Comparison of ENCODE assay signal across 34 mouse cellular contexts in genomic region chr17:13937787-13938186, GRCm38 (mm10). TPM values are rescaled to one million over a fixed set of nuclear protein-coding genes. Genes with fewer than 3 reads are reported as not detected.
DNase-seq lines count a peak whose midpoint lies in the region; ATAC-seq and TF ChIP-seq lines count a peak whose summit lies in the region.
"Had no signal": no experiment of that assay in that cellular context is flagged by ENCODE, and none has a peak within 500 bp of the region (broad histone marks: within the 10 kb centered on the region; RNA-seq: fewer than 3 reads in every experiment).

No protein-coding gene starts in this region.

- no peak for DNase-seq in heart, adult 2 months
- no peak for DNase-seq in heart, postnatal 14 days
- no peak for DNase-seq in lung, adult 18-20 months
- DNase-seq: adrenal gland, adult 2 months; adrenal gland, postnatal 14 days; cerebellum, adult 11-12 months; cerebellum, adult 8-10 months; cerebellum, postnatal 10 days; cerebellum, postnatal 36 days; embryo, embryonic 11 days; gastrocnemius, postnatal 10 days; heart, adult 18-20 months had no signal

- peaks cover 20% of the 10 kb centered on the region for H3K4me1 ChIP-seq in heart, adult 2 months (ENCODE audit: control insufficient read depth, insufficient read depth, low read length)
- no peaks in the 10 kb centered on the region; the same call in 1 of the 2 replicates for H3K4me1 ChIP-seq in lung, embryonic 15.5 days
- peaks cover 24% of the 10 kb centered on the region for H3K4me1 ChIP-seq in brown adipose tissue, adult 24 weeks (ENCODE audit: control insufficient read depth, insufficient read depth, insufficient read length, low read length)
- H3K4me1 ChIP-seq in midbrain, embryonic 15.5 days = no peaks in the 10 kb centered on the region
- H3K4me1 ChIP-seq: embryonic facial prominence, embryonic 10.5 days; embryonic facial prominence, embryonic 13.5 days; forebrain, embryonic 12.5 days; forebrain, embryonic 15.5 days had no signal

- H3K27me3 ChIP-seq in heart, adult 2 months (ENCODE audit: control insufficient read depth, insufficient read depth, low read length) = no peaks in the 10 kb centered on the region
- H3K27me3 ChIP-seq in lung, embryonic 15.5 days = no peaks in the 10 kb centered on the region
- no peaks in the 10 kb centered on the region for H3K27me3 ChIP-seq in midbrain, embryonic 15.5 days (replicated peaks)
- H3K27me3 ChIP-seq: embryonic facial prominence, embryonic 13.5 days; forebrain, embryonic 12.5 days; forebrain, embryonic 15.5 days had no signal

- H3K9me3 ChIP-seq in lung, embryonic 15.5 days = no peaks in the 10 kb centered on the region
- no peaks in the 10 kb centered on the region for H3K9me3 ChIP-seq in midbrain, embryonic 15.5 days
- H3K9me3 ChIP-seq: embryonic facial prominence, embryonic 10.5 days; embryonic facial prominence, embryonic 13.5 days; forebrain, embryonic 12.5 days; forebrain, embryonic 15.5 days; heart, embryonic 10.5 days had no signal

- 79% methylated on average over 4 of the region's 4 CpGs for WGBS in heart, adult 2 months
- WGBS in lung, embryonic 15.5 days = 83% methylated on average over 4 of the region's 4 CpGs
- WGBS in midbrain, embryonic 15.5 days = 98% methylated on average over 4 of the region's 4 CpGs

- H3K4me3 ChIP-seq in heart, adult 2 months = no peak overlapping the region
- H3K4me3 ChIP-seq in lung, embryonic 15.5 days = no peak overlapping the region
- H3K4me3 ChIP-seq in brown adipose tissue, adult 24 weeks (ENCODE audit: insufficient read depth, low read depth, low read length) = no peak overlapping the region
- H3K4me3 ChIP-seq in midbrain, embryonic 15.5 days = no peak overlapping the region
- H3K4me3 ChIP-seq: embryonic facial prominence, embryonic 10.5 days; embryonic facial prominence, embryonic 13.5 days; erythroblast, embryonic 14.5 days; forebrain, embryonic 12.5 days; forebrain, embryonic 15.5 days; heart, embryonic 10.5 days had no signal

- no peak overlapping the region for H3K9ac ChIP-seq in heart, adult 2 months (ENCODE audit: low read depth, low read length)
- H3K9ac ChIP-seq in lung, embryonic 15.5 days = no peak overlapping the region
- H3K9ac ChIP-seq in midbrain, embryonic 15.5 days = no peak overlapping the region
- H3K9ac ChIP-seq: embryonic facial prominence, embryonic 13.5 days; forebrain, embryonic 12.5 days; forebrain, embryonic 15.5 days; hindbrain, embryonic 14.5 days had no signal

- no peak for TF ChIP-seq EP300 in heart, adult 2 months (IDR thresholded peaks at IDR 0.05; ENCODE audit: insufficient read depth, low read depth, low read length)

- no peak for TF ChIP-seq CTCF in heart, adult 2 months (IDR thresholded peaks at IDR 0.05)

- TF ChIP-seq POLR2A in heart, adult 2 months (IDR thresholded peaks at IDR 0.05; ENCODE audit: insufficient read depth, low read depth, low read length) = no peak

- H3K79me2 ChIP-seq in heart, adult 2 months (replicated peaks; ENCODE audit: control insufficient read depth, insufficient read depth, low read length) = no peaks in the 10 kb centered on the region

- H3K27ac ChIP-seq in heart, adult 2 months = peak overlapping the region; percentile 82
- H3K27ac ChIP-seq in lung, embryonic 15.5 days = no peak overlapping the region
- H3K27ac ChIP-seq in brown adipose tissue, adult 24 weeks (replicated peaks; ENCODE audit: low read depth, low read length) = peak overlapping the region; percentile 86
- H3K27ac ChIP-seq in midbrain, embryonic 15.5 days = no peak overlapping the region
- H3K27ac ChIP-seq: embryonic facial prominence, embryonic 10.5 days; embryonic facial prominence, embryonic 13.5 days; forebrain, embryonic 12.5 days; forebrain, embryonic 15.5 days; heart, embryonic 10.5 days; hindbrain, embryonic 14.5 days; hindbrain, postnatal 0 days had no signal

- intact Hi-C loops in heart, adult 2 months (cut with DNase I) = loop anchor here (2.0 kb wide), 1 partner anchor 63 kb away; no protein-coding TSS in a partner anchor
- intact Hi-C loops in heart, postnatal 14 days (cut with DNase I) = loop anchor here (5.0 kb wide), 1 partner anchor 85 kb away; no protein-coding TSS in a partner anchor

- ATAC-seq in lung, embryonic 15.5 days (ENCODE audit: borderline replicate concordance, extremely low read depth, low FRiP score, low TSS enrichment) = peak; percentile 38; the same call in 1 of the 2 replicates
- ATAC-seq in midbrain, embryonic 15.5 days (replicated peaks) = no peak
- ATAC-seq: CD4-positive, CD25-positive, alpha-beta regulatory T cell, adult 4 months; forebrain, embryonic 15.5 days; inflammation-experienced regulatory T-cells, adult 6 months had no signal

- no peak overlapping the region for H3K4me2 ChIP-seq in lung, embryonic 15.5 days
- no peak overlapping the region for H3K4me2 ChIP-seq in midbrain, embryonic 15.5 days
- H3K4me2 ChIP-seq: embryonic facial prominence, embryonic 13.5 days; forebrain, embryonic 12.5 days; forebrain, embryonic 15.5 days; hindbrain, embryonic 14.5 days had no signal

- peaks cover 3% of the 10 kb centered on the region for H3K36me3 ChIP-seq in heart, adult 2 months (ENCODE audit: control insufficient read depth, insufficient read depth, low read length)
- no peaks in the 10 kb centered on the region for H3K36me3 ChIP-seq in lung, embryonic 15.5 days
- H3K36me3 ChIP-seq in midbrain, embryonic 15.5 days (replicated peaks) = no peaks in the 10 kb centered on the region
- H3K36me3 ChIP-seq: embryonic facial prominence, embryonic 10.5 days; embryonic facial prominence, embryonic 13.5 days; forebrain, embryonic 12.5 days; forebrain, embryonic 15.5 days; heart, embryonic 10.5 days had no signal

RNA-seq across cellular contexts. Expression of gene Gm7168, which starts 10.4 kb away (rescaled TPM):
- under 1 TPM in 1 of 2 experiments, not detected in 1; 0.21 TPM for total RNA-seq in heart, adult 2 months (2021)
- 0.12 TPM in 1 of 2 replicates, not detected in the other for polyA plus RNA-seq in heart, adult 2 months (2012; rRNA removed)
- not detected for total RNA-seq in heart, postnatal 14 days (2021)
- not detected in 2 replicates for polyA plus RNA-seq in lung, embryonic 15.5 days (2015; fragmentation: Nextera tagmentation; extraction: Ambion mirVana)
- not detected in 2 replicates for polyA plus RNA-seq in brown adipose tissue, adult 24 weeks (2012; ENCODE audit: insufficient read depth, insufficient read length, missing spikeins)
- not detected in 2 replicates for polyA plus RNA-seq in midbrain, embryonic 15.5 days (2015; fragmentation: Nextera tagmentation; extraction: Ambion mirVana)
- total RNA-seq: adrenal gland, adult 2 months; adrenal gland, postnatal 14 days; adrenal gland, postnatal 4 days; gastrocnemius, postnatal 10 days; gastrocnemius, postnatal 4 days; heart, postnatal 25 days; hindbrain, postnatal 0 days; MEL had no signal
- polyA plus RNA-seq: adrenal gland, adult 2 months; C2C12; CD4-positive, CD25-positive, alpha-beta regulatory T cell, adult 4 months; cortical plate, adult 2 months; embryonic facial prominence, embryonic 10.5 days; embryonic facial prominence, embryonic 13.5 days; erythroblast, embryonic 14.5 days; forebrain, embryonic 12.5 days; forebrain, embryonic 15.5 days; heart, embryonic 10.5 days; heart, embryonic 14.5 days; hindbrain, embryonic 11.5 days; hindbrain, embryonic 14.5 days; hindbrain, postnatal 0 days; inflammation-experienced regulatory T-cells, adult 6 months; intestine, embryonic 16.5 days had no signal

Comparison
In these comparisons a context has a peak if more than half of its experiments do, and no peak if none do; other contexts are left out.
1. H3K27ac ChIP-seq: peak in heart, adult 2 months (single experiment) and brown adipose tissue, adult 24 weeks (single experiment); none in lung, embryonic 15.5 days (single experiment) and midbrain, embryonic 15.5 days (single experiment).